Mouse (Mus musculus) layer of hippocampus, adult 18-20 months (tissue): ENCODE data around the gene Hrasls. TPM values are rescaled to one million over a fixed set of nuclear protein-coding genes. Genes with fewer than 3 reads are reported as not detected.

Experiments
- DNase-seq, 2 experiments: peaks; one replicate each; pipeline ENCODE4 v3.0.0; 2022; ENCODE audit warnings: low spot score in 2 of 2
- long read RNA-seq: library from polyadenylated mRNA; stranded (forward); transcript quantifications from one replicate; pipeline ENCODE4 v2.0.0, GENCODE M21; 2021
- total RNA-seq, 2 experiments: library from RNA; stranded (reverse); gene quantifications; 2 replicates each; pipeline ENCODE4 v1.2.3; 2021

Hrasls gene
- 10 to 100 TPM; 13.9 to 16.5 TPM for total RNA-seq
- long read RNA-seq, transcript Hrasls-201 (4 exons, 2,916 nt): minor isoform, 5 of 23 reads
- long read RNA-seq, transcript Hrasls-204 (4 exons, 854 nt): major isoform, 14 of 23 reads
- long read RNA-seq, partial matches to known transcripts: 1 of 23 reads
- long read RNA-seq, other reads (novel, unspliced or antisense): 3 of 23 reads

DNA sequence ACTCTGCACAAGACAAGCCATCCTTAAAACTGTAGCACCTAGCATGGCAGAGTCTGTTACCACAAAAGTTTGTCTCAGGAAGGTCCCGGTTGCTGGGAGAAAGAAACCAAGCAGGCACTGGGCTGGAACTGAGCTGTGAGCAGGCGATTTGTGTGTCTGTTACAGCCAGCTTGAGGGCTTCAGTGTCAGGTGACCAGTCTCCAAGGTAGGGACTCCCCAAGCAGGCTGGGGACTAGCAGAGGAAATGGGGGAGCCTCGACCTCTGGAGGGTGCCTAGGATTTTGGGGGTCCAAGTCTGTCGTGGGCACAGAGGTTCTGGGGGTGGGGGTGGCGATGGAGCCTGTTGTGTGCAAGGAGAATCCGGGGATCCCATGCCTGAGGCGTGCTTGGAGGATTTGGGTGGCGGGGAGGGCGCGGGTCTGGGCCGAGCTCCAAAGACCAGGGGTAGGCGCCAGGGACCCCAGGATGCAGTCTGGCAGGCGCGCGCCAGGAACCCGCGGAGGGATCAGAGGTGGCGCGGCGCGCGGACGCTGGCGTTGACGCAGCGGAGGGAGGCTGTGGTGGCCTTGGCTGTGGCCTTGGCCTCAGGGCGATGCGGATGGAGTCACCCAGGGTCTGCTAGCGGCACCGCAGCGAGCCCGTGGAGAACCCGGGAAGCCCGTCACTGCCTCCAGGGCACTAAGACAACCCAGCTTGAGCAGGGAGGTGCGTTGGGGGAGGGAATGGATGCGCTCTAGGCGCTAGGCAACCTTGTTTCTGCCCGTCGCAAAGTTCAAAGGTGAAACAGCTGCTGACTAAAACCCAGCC, at the start of gene Hrasls:
Gene Hrasls, plus strand, starts transcription at position 91 of the 807 bp plus-strand sequence.
- DNase-seq: peak in 1 of 2 experiments; percentile 21

DNA sequence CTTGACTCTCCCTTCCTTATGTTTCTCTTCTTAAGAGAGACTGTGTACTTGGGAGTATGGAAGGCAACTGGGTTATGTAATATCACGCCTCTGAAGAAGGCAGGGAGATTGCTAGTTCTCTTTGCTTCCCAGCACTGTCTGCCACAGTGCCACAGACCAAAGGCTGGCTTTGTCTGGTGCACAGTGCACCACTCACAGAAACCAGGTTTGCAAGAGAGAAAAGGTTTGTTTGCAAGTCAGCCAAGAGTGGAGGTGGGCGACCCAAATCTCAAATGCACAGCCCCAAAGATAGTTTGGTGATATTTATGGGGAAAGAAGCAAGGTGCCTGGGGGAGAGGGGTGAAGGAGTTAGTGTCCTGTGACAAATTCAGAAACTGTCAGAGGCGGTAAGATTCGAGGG, 47.2 kb upstream of the Hrasls start:
- peak in 1 of 2 experiments; percentile 18 for DNase-seq

DNA sequence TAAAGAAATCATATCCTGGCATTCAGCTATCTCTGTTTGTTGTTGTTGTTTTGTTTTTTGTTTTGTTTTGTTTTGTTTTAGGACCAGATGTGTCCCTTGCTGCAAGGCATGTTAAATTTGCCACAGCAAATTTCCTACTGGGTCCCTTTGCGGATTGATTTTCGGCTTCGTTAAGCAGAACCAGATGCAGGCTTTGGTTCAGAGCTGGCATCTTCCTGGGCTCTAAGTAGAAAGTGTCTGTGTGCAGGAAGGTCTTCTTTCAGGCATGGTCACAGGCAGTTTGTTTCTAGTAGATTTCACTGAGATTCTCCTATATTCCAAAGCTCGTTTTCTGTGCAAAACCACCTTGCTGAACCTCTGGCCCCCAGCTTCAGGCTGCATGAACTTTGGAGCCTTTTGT, 42.4 kb upstream of the Hrasls start:
- no peak for DNase-seq

DNA sequence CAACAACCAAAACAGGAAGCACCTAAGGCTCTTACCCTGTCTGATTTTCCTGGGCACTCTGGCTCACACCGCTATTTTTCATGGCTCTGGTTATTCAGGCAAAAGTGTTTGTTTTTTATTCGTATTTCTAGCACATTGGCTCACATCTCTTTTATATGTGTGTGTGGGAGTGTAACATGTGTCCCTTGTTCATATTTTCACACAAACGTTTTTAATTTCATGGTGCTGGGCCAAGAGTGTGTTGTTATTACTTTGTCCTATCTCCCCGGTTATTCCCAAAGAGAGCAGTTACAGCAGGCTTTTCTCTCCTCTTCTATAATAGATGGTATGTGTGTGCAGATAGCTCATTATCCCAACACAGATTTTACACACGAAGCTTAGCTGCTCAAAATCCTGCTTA, 37.8 kb upstream of the Hrasls start:
- peak in 1 of 2 experiments; percentile 69 for DNase-seq

DNA sequence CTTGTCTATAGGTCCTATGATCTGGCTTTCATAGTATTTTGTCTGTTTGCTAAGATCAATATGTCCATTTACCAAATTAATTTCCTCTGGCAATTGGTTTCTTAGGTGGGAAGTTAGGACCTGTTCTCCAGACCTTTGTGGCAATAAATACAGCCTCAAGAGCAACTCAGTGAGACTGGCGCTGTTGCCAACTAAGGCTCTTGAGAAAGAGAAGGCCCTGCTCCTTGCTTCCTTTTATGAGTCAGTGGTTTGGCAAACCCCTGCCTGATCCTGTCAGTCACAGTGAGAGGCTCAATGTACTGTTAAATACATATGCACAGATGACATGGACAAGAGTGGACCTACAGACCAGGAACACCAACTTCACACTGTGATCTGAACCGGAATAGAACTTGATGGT, 36.3 kb upstream of the Hrasls start:
- DNase-seq: no peak

DNA sequence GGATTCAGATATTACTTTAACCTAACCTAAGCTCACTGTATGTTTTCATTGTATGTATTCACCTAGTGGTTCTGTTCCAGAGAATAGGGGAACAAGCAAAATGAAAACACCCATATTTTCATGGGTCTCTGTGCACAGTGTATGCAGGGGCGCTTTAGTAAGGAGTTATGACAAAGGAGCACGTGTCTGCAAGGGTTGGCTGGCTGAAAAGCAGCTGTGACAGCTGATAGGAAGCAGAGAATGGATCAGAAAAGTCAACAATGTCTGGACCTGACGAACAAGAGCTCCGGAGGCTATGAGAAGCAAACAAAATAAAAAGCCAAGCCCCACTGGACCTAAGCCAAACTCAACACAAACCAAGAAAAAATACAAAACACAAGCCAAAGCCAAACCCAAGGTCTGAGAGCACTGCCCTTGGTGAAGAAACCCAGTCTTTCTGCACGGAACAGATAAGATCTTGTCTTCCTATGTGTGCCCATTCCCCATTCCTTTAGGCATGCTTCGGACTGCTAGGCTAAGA, 34.6 kb upstream of the Hrasls start:
- DNase-seq: no peak

DNA sequence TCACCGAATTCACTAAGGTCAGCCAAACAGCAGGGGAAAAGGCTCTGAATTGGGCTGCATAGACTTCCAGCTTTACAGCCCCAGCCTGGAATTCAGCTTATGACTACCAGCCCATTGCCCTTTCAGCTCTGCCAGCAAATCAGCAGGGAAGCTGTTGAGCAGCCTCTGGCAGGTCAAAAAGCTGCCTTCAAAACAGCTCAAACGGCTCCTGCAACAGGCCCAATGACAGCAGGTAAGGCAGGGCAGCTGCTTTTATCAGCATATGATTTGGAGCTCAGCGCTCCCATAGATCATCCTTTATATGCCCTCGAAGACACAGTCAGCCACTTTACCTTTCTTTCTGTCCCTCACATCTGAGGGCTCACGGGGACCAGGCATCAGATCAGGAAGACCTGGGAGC, 16.6 kb upstream of the Hrasls start:
- DNase-seq: no peak

DNA sequence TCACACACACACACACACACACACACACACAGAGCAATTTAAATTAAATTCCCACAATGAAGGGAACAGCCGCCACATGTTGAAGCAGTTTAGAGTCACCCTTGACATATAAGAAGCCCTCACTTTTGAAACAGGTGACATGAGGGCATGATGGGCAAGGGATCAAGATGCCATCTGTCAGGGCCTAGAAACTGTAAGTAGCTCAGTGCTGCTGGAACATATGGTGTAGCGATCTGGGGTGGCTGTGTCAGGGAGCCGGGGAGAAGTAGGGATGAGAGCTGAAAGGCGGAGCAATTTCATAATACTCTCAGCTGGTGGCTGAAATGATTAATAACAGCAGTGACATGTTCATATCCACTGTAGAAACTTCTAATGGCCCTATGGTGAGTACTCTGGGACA, 15.5 kb upstream of the Hrasls start:
- no peak for DNase-seq

DNA sequence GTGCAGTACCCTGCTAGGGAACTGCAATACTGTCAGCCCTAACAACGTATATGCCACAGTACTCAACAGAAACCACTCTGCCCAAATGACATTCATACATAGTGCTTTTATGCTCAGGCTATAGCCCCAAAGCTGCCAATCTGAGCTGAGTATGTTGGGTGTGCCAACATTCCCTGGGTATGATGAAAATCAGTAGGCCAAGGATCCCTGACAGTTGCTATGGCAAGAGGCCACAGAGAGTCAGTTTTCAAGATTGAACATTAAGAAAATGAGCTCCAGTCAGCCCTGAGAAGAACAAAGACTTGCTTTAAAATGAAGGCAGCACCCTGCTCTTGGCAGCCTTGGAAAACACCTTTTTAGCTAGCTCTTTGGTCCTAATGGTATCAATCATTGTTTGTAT, 14.3 kb upstream of the Hrasls start:
- no peak for DNase-seq

DNA sequence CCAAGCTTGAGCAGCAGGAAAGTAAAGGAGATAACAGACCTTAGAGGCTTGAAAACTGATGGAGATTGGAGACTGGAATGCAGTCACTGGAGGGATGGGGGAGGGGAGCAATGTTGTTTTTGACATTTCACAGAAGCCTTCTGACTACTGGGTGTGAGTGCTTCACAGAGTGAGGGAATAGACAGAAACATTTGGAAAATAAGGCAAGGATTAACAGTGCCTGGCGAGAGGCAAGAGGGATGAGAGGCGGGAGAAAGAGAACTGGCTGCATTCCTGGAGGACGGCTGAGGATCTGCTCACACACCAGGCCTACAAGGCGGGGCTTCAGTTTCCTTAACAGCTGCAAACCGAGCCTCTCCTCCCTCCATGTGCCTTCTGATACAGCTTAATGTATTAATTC, 11.0 kb upstream of the Hrasls start:
- peak; percentile 49 to 62 for DNase-seq

DNA sequence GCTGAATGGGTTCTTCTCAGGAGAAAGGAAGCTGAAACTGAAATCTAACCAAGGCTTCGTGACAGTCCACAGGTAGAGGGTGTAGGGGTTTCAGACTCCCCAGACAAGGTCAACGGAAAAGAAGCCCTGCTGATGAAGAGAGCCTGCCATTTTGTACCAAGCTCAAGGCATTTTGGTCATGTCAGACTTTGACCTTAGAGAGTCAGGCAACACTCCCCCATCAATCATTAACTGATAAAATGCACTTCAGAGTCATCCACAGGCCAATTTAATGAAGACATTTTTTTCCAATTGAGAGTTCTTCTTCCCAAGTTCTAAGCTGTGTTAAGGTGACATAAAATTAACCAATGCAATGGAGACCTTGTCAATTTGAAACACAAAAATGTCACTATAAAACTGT, 8.3 kb upstream of the Hrasls start:
- DNase-seq: no peak

DNA sequence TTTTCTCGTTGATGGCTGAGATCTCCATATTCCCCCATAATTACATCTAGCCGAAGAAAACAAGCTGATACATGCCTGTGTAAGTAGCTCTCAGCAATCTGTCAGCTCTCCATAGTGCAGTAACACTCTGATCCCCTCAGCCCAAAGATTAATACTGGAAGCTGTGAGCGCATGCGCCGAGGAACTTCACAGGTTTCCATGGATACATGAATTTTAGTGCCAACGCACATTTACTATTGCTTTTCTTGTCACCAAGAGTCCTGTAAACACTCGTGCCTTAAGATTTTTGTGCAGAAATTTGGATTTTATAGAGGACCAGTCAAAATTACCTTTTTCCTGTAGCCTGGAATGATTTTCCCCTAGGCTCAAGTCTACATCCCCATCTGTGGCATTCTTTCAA, 4.6 kb upstream of the Hrasls start:
- DNase-seq: peak; percentile 44 to 79

DNA sequence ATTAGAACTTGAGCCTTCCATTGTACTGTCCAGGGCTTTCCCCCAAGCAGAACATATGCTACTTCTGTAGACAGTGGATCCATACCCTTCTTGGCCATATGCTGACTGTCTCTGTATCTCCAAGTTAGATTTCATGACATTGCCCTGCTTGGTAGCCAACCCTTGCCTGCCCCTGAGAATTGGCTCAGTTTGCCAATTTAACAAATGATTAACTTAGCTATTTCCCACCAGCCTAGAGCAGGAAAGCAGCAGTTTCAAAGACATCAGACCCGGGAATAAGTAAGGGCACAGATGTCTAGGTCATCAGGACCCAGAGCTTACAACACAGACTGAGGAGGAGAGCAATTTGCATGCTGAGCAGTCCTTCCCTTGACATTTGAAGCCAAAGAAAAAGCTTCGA, 3.9 kb upstream of the Hrasls start:
- DNase-seq: no peak

DNA sequence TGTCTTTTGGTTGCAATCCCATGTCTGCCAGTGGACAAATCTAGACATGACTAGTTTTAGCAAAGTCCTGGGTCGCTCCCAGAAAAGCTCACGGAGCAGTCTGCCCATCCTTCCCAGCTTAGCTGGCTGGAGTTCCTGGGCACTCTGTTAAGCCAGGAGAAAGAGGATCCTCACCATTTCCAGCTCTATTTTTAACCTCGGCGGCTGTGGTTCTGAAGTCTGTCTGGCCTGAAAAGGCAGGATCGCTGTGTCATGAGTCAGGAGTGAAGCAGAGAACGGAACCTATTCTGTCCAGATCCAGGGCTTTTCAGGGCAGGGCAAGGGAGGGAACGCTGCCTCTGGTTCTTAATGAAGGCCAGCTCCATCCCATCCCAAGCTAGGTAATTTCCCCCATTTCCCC, 654 bp upstream of the Hrasls start:
- no peak for DNase-seq

DNA sequence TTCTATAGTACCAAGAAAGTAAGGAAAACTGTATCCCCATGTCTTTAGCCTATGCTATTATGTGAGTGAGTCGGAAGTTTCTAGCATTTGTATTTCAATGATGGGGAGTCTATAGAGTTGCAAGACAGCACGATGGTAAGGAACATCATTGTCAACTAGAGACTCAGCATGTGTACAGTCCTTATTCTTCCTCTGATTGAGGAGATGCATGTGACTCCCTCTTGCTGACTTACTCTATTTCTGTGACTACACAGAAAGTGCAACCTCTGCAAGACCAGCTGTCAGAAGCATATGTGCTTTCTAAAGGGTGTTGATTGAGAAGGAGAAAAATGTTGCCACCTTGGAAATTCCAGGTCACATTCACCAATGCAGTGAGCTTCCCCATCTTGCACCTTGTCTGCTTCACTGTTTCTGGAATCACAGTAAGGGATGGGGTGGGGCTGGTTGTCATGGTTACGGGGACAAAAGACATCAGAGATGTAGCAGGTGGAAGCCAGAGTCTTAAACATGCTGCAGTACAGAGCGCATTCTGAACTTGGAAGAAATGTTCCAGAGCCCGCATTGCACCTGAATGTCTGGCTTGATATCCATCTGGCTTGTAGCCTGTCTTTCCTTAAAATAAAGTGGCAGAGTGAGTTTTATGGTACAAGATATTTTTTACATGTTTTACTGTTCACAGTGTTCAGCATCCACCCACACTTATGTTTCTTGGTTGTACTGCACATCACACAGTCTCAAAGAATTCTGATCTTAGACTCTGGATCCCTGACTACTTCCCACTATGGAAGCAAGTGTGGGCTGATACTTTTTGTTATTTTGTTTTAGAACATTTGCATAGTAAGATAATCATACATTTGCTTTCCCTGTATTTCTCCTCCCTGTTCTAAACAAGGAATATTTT, 7.2 kb downstream of the Hrasls start:
- peak; percentile 21 to 65 for DNase-seq

DNA sequence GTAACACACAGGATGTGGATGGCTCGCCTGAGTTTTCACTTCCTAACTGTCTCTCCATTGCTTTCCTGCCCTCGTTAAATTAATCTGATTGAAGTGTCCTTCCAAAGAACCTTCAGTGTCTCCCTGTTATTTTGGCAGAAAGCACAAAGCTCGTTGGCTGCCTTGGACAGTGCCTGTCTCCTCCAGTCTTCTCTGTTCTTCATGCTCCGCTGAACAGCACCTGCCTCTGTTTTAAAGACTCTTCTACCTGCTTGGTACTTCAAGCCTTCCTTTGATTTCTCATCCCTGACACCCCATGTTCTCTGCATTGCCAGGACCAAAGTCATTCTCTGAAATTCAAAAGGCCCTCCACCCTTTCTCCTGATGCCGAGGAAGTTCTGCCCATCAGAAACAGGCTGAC, 26.5 kb downstream of the Hrasls start:
- DNase-seq: no peak

DNA sequence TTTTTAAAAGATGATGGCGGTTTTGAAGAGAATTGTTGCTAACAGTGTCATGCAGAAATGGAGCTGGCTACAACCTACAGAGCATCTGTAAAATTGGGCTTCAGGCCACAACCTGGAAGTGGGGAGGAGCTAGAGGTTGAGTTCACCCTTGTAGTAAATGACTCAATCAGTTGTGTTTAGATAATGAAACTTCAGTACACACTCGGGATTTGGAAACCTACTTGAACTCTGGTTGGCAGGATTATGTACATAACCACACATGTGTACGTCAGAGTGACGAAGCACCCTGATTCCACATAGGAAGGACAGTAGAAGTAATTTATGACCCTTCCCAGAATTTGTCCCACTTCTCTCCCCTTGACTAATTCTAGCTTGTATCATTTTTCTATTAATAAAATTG, 44.8 kb downstream of the Hrasls start:
- no peak for DNase-seq

Other genes with a start within 250 kb of the Hrasls start
- gene Atp13a5, start 169.0 kb downstream of the Hrasls start, total RNA-seq: 1 to 10 TPM; 6.1 to 7.0 TPM